Mouse (Mus musculus): ENCODE measurements around the gene Nectin1. TPM values are rescaled to one million over a fixed set of nuclear protein-coding genes. Genes with fewer than 3 reads are reported as not detected.

Gene Nectin1
- polyA plus RNA-seq, 1 experiment from 2014 or later, result 7.2 TPM

- no peak overlapping the region for H3K4me3 ChIP-seq
- WGBS, result 17% methylated on average over 10 of the region's 10 CpGs
- no peaks in the 10 kb centered on the region for H3K36me3 ChIP-seq
- peaks cover 39% of the 10 kb centered on the region for H3K27me3 ChIP-seq (ENCODE audit: insufficient read depth, poor library complexity, severe bottlenecking)
- peaks cover 45% of the 10 kb centered on the region for H3K4me1 ChIP-seq (replicated peaks)
- DNase-seq (ENCODE audit: low spot score), result no peak
- no peaks in the 10 kb centered on the region for H3K9me3 ChIP-seq
- peak overlapping the region; percentile 50; the same call in 1 of the 2 replicates for H3K27ac ChIP-seq
These were observed 14.1 kb upstream of the Nectin1 start for GRCm38 (mm10) chr9:43729450-43730266.

- no peak overlapping the region for H3K4me3 ChIP-seq
- H3K27me3 ChIP-seq (ENCODE audit: insufficient read depth, poor library complexity, severe bottlenecking), result peaks cover 39% of the 10 kb centered on the region
- no peaks in the 10 kb centered on the region for H3K36me3 ChIP-seq
- no peaks in the 10 kb centered on the region for H3K9me3 ChIP-seq
- WGBS, result 10% methylated on average over 22 of the region's 22 CpGs
- DNase-seq (ENCODE audit: low spot score), result peak; percentile 75
- peak overlapping the region; percentile 4; the same call in 1 of the 2 replicates for H3K27ac ChIP-seq
- H3K4me1 ChIP-seq (replicated peaks), result peaks cover 39% of the 10 kb centered on the region
These were observed 13.3 kb upstream of the Nectin1 start for GRCm38 (mm10) chr9:43730284-43731027.

GRCm38 (mm10) chr9:43731880-43732279 lies 11.9 kb upstream of the Nectin1 start:
- DNase-seq (ENCODE audit: low spot score), result no peak
- 75% methylated on average over 6 of the region's 6 CpGs for WGBS

GRCm38 (mm10) chr9:43732671-43733070 lies 11.1 kb upstream of the Nectin1 start:
- Histone ChIP-seq H3K4me1 (replicated peaks) (peaks cover 43% of the 10 kb centered on the region), H3K27ac (no peak overlapping the region), H3K27me3 (ENCODE audit: insufficient read depth, poor library complexity, severe bottlenecking) (peaks cover 41% of the 10 kb centered on the region), H3K9me3 (no peaks in the 10 kb centered on the region), H3K36me3 (no peaks in the 10 kb centered on the region), H3K4me3 (no peak overlapping the region)
- 72% methylated on average over 8 of the region's 8 CpGs for WGBS
- no peak for DNase-seq (ENCODE audit: low spot score)

More at GRCm38 (mm10) chr9:43731880-43732279, 11.9 kb upstream of the Nectin1 start:
- peaks cover 37% of the 10 kb centered on the region for H3K4me1 ChIP-seq (replicated peaks)
- no peak overlapping the region for H3K4me3 ChIP-seq
- H3K27ac ChIP-seq, result no peak overlapping the region; the same call in 1 of the 2 replicates
- no peaks in the 10 kb centered on the region for H3K36me3 ChIP-seq
- no peaks in the 10 kb centered on the region for H3K9me3 ChIP-seq
- peaks cover 39% of the 10 kb centered on the region for H3K27me3 ChIP-seq (ENCODE audit: insufficient read depth, poor library complexity, severe bottlenecking)

- Histone ChIP-seq H3K4me1 (replicated peaks) (peaks cover 55% of the 10 kb centered on the region), H3K27me3 (ENCODE audit: insufficient read depth, poor library complexity, severe bottlenecking) (peaks cover 42% of the 10 kb centered on the region), H3K27ac (no peak overlapping the region), H3K4me3 (no peak overlapping the region), H3K36me3 (no peaks in the 10 kb centered on the region), H3K9me3 (no peaks in the 10 kb centered on the region)
- no peak for DNase-seq (ENCODE audit: low spot score)
These were observed 8.8 kb upstream of the Nectin1 start for GRCm38 (mm10) chr9:43734952-43735351.

GRCm38 (mm10) chr9:43736046-43736730 lies 7.6 kb upstream of the Nectin1 start:
- Histone ChIP-seq H3K4me1 (replicated peaks) (peaks cover 43% of the 10 kb centered on the region), H3K27ac (no peak overlapping the region), H3K36me3 (no peaks in the 10 kb centered on the region), H3K27me3 (ENCODE audit: insufficient read depth, poor library complexity, severe bottlenecking) (peaks cover 40% of the 10 kb centered on the region), H3K9me3 (no peaks in the 10 kb centered on the region), H3K4me3 (no peak overlapping the region)
- 90% methylated on average over 9 of the region's 9 CpGs for WGBS
- no peak for DNase-seq (ENCODE audit: low spot score)

- no peaks in the 10 kb centered on the region for H3K36me3 ChIP-seq
- H3K4me1 ChIP-seq (replicated peaks), result peaks cover 43% of the 10 kb centered on the region
- H3K27ac ChIP-seq, result no peak overlapping the region
- H3K27me3 ChIP-seq (ENCODE audit: insufficient read depth, poor library complexity, severe bottlenecking), result peaks cover 39% of the 10 kb centered on the region; the same call in 1 of the 2 replicates
- no peak for DNase-seq (ENCODE audit: low spot score)
- 23% methylated on average over 3 of the region's 3 CpGs for WGBS
- no peaks in the 10 kb centered on the region for H3K9me3 ChIP-seq
- no peak overlapping the region for H3K4me3 ChIP-seq
These were observed 6.5 kb upstream of the Nectin1 start for GRCm38 (mm10) chr9:43737331-43737730.

- peaks cover 44% of the 10 kb centered on the region for H3K4me1 ChIP-seq (replicated peaks)
- peak overlapping the region; percentile 26 for H3K4me3 ChIP-seq
- peaks cover 39% of the 10 kb centered on the region; the same call in 1 of the 2 replicates for H3K27me3 ChIP-seq (ENCODE audit: insufficient read depth, poor library complexity, severe bottlenecking)
- peak; percentile 34 for DNase-seq (ENCODE audit: low spot score)
- H3K36me3 ChIP-seq, result no peaks in the 10 kb centered on the region
- H3K9me3 ChIP-seq, result no peaks in the 10 kb centered on the region
- WGBS, result 2% methylated on average over 12 of the region's 12 CpGs
- H3K27ac ChIP-seq, result peak overlapping the region; percentile 50
These were observed 5.9 kb upstream of the Nectin1 start for GRCm38 (mm10) chr9:43737871-43738292.

GRCm38 (mm10) chr9:43738480-43739084 lies 5.2 kb upstream of the Nectin1 start:
- DNase-seq (ENCODE audit: low spot score), result no peak
- Histone ChIP-seq H3K9me3 (no peaks in the 10 kb centered on the region), H3K4me1 (replicated peaks) (peaks cover 50% of the 10 kb centered on the region), H3K27ac (peak overlapping the region; percentile 50; the same call in 1 of the 2 replicates), H3K36me3 (no peaks in the 10 kb centered on the region), H3K4me3 (peak overlapping the region; percentile 26; the same call in 1 of the 2 replicates), H3K27me3 (ENCODE audit: insufficient read depth, poor library complexity, severe bottlenecking) (peaks cover 37% of the 10 kb centered on the region; the same call in 1 of the 2 replicates)
- WGBS, result 35% methylated on average over 6 of the region's 6 CpGs

- Histone ChIP-seq H3K4me3 (no peak overlapping the region), H3K4me1 (replicated peaks) (peaks cover 68% of the 10 kb centered on the region), H3K9me3 (no peaks in the 10 kb centered on the region), H3K27ac (no peak overlapping the region), H3K36me3 (no peaks in the 10 kb centered on the region), H3K27me3 (ENCODE audit: insufficient read depth, poor library complexity, severe bottlenecking) (peaks cover 33% of the 10 kb centered on the region; the same call in 1 of the 2 replicates)
- 83% methylated on average over 2 of the region's 2 CpGs for WGBS
- no peak for DNase-seq (ENCODE audit: low spot score)
These were observed 2.5 kb upstream of the Nectin1 start for GRCm38 (mm10) chr9:43741277-43741676.

- Histone ChIP-seq H3K9me3 (no peaks in the 10 kb centered on the region), H3K4me3 (no peak overlapping the region), H3K4me1 (replicated peaks) (peaks cover 75% of the 10 kb centered on the region), H3K27ac (peak overlapping the region; percentile 57; the same call in 1 of the 2 replicates), H3K36me3 (no peaks in the 10 kb centered on the region), H3K27me3 (ENCODE audit: insufficient read depth, poor library complexity, severe bottlenecking) (peaks cover 40% of the 10 kb centered on the region; the same call in 1 of the 2 replicates)
- DNase-seq (ENCODE audit: low spot score), result no peak
- WGBS, result 71% methylated on average over 4 of the region's 4 CpGs
These were observed 1.7 kb upstream of the Nectin1 start for GRCm38 (mm10) chr9:43742066-43742465.

Data from hindbrain, embryonic 10.5 days (tissue).